Mouse (Mus musculus): ENCODE data around the gene Itpr3.

Itpr3 gene

DNA sequence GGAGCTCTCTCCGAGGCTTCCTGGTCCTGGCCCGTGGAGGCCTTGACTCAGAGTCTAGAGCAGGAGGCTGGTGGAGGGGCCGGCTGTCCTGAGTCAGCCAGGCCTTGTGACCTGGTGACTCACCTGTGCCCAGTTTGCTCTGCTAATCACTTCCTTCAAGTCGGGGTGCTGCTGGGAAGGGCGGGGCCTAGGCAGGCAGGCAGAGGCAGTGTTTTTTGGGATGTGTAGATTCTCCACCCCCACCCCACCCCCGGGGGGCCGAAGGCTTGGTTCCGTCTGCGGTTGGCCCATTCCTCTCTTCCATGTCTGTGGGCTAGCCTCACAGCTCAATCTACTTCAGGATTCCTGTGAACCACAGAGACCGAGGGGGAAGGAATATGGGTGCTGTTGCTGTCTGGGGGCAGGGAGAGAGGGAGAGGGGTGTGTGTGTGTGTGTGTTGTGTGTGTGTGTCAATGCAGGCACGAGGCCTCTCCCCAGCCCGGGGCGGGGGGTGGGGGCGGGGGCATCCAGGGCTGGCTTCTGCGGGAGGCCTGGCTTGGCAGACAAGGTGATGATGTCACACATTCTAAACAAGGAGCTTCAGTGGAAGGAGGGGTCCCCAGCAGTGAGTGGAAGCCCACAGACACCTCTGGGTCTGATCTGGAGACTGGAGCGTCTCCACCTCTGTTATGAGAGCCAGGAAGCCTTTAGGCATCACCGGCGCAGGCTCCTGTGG is 18.6 kb upstream of the Itpr3 start:
- DNase-seq (ENCODE audit: low spot score), result no peak

DNA sequence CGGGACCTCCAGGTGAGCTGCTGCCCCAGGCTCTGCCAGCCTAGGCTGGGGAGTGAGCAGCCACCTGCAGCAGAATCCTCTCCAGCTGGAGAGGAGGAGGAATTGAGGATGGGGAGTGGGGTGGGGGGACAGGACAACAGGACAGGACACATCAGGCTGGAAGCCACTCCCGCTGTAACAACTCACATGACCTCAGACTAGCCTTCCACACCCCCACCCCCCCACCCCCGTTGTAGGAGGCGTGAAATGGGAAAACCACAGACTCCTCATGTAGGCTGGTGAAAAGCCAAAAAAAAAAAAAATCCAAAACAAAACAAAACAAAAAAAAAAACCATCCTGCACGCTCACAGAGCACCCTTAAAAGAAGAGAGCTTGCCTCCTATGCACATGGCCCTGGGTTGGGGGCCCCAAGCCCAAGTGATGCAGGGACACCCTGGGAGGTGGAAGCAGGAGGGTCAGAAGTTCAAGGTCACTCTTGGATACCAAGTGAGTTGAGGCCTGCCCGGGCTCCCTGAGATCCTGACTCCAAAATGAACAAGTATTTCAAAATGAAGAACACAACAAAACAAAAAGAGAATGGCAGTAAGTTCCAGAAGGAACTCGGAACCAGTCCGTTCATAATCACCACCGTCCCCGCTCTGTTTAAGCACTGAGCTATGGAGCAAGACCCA is 17.5 kb upstream of the Itpr3 start:
- DNase-seq (ENCODE audit: low spot score), result no peak

DNA sequence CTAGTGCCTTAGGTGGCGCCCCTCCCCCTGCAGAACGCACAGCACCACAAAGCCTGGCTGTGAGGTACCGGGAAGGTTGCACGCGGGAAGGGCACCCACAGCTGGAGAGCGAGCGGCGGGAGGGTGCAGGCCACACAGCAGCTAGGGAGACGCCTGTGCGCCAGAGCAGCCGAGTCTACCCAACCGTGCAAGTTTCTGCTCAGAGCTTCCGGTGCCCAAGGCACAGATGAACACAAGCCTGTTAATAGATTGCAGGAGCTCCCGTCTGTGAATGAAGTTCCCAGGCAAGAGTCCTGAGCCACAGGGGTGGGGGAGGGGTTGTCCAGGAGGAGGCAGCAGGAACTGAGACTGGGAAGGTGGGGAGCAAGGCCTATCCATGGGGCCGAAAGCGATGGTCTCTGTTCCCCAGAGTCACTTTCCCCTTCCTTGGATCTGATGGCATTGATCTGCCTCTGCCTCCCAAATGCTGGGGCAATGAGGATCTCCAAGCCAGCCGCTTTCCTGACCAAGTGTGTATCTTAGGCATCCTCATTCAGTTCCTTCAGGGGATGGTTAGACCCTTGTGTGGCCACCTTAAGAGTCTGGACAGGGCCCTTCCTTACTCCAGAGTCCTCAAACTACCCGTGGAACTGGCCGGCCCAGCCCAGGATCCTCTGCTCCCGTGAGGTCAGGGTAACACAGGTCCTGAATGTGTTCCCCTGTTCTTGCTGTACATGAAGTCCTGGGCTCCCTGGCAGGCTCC is 16.6 kb upstream of the Itpr3 start:
- no peak for DNase-seq (ENCODE audit: low spot score)

DNA sequence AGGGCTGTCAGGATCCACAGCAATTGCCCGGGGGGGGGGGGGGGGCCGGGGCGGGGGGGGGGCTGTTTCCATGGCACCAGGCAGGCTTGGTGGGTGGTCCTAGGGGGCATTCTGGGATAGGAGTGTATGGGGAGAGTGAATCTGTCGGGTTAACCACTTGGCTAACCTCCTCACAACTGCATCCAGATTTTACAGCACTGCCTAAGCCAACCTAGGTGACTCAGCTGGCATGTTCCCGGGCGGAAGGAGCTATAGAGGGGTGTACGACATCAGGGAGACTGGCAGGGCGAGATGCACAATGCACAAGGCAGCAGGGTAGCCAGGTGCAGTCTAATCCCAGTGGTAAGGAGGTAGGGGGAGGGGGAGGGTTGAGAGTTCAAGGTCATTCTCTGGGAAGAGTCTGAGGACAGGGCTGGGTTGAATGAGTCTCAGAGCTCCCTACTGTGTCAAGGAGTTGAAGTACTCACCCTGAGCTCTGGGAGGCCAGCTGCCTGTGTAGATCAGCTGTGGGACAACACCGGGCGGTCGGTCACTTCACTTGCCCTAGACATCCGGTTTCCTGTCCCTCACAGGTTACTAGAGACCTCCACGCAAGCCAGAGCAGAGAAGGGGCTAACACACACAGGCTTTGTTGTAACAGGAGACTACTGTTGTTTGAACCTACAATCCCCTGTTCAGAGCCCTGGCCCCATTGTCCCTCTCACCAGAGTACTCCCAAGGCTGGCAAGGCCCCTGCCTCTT is 15.9 kb upstream of the Itpr3 start:
- DNase-seq (ENCODE audit: low spot score), result no peak

DNA sequence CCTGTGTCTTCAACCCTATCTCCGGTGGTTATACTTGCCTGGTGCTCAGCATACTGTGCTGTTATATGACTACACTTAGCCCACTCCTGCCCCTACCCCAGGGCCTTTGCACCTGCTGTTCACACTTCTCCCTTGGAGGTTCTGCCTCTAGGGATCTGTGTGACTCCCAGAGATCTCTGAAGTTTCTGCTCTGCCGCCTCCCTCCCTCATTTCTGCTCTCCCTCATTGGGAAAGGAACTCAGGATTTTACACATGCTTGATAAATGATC is 15.4 kb upstream of the Itpr3 start:
- no peak for DNase-seq (ENCODE audit: low spot score)

DNA sequence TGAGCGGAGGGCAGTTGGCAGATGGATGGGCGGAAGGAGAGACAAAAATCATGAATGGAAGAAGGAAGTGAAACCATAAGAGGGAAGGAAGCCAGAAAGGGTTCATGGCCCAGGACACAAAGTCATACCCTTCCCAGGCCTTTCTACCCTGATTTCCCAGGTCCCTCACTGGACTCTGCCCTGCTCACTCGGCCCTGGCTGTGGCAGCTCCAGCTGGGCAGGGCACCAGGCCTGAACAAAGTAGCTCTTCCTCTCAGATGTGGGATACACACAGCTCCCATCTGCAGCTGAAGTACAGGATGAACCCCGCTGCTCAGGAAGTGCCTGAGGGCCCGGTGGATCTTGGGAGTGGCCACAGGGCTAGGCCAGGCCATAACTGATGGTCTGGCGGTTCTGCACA is 14.3 kb upstream of the Itpr3 start:
- DNase-seq (ENCODE audit: low spot score), result no peak

DNA sequence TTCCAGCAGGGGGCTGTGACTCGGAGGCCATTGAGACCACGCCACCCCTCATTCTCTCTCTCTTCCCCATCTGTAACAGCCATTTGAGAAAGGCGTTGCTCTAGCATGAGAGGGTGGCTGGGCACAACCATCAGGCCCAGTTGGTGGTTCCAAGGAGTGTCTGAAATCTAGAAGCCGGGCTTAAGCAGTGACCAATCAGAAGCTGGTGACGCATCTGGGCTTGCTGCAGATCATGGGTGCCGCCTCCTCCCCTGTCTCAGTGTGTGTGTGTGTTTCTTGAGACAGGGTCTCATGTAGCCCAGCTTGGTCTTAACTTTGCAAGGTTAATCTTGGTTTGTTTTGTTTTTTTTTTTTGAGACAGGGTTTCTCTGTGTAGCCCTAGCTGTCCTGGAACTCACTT is 11.9 kb upstream of the Itpr3 start:
- no peak for DNase-seq (ENCODE audit: low spot score)

DNA sequence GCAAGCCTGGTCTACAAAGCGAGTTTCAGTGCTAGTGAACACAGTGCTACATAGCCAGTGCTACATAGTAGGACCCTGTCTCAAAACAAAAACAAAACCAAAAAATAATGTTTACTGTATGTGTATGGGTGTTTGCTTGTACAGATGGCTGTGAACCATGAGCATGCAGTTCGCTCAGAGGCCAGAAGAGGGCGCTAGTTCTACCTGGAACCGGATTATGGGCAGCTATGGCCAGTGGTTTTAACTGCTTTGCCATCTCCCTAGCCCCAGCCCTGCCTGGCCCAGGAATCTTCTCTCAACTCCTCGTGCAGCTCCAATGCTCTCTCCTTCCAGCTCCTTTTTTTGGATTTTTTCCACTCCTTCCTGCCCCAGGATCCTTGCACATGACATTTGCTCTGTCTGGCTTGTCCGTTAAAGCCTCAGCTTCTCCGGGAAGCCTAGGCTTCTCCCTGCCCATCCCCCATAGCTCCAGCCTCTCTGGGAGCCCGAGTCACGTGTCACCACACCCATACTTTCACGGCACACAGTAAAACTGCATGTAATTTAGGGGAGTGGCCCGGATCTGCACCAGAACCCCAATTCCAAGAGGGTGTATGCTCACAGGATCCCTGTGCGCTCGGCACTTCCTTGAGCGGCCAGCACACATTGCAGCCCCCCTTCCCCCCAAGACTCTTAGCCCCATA is 9.2 kb upstream of the Itpr3 start:
- no peak for DNase-seq (ENCODE audit: low spot score)

DNA sequence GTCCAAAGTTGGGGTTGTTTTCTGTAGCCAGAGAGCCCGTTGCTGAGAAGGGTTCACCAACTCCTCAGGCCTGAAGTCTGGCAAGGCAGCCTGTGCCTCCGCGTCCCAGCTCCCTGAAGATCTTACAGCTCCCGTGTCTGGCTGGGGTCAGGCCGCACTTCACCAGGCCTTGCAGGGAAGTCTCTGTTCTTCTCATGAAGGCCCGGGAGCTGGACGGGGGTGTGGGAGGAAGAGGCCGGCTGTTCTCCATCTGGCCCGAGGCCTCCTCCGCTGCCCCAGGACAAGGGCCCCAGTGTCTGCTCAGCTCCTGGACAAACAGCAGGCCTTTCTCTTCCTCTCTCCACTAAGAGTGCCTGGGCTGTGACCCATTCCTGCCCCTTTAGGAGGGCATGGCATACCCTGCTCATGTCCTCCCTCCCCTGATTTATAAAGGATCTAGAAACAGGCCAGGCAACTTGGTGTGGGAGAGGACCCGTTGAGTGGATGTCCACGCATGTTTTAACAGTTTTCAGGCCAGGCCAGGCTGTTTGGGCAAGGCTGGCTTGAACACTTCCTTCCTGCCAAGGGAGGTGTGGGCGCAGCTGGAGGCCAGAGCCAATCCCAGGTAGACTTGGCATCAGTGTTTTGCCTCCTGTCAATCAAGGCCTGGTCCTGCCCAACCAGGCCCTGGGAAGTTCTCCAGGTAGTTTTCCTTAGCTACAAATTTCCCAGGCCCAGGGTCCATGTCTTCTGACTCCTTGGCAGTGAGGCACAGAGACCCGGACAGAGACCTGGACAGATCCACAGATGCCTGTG is 8.5 kb upstream of the Itpr3 start:
- DNase-seq (ENCODE audit: low spot score), result no peak

DNA sequence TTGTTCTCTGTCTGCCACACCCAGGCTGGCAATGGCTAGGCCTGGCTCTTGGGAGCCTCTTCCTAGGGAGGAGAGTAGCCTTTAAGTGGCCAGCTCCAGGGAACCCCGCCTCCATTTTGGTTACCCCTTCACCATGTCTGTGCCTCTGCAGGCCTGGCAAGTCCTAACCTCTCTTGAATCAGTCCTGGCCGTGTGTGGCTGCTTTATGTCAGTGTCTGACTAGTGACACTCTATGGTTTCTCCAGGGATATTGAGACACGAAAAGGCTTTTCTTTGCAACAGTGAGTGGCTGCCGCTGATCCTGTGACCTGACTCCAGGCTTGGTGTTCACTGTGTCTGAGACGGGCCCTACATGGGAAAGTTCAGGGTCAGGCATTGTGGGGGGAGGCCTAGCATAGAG is 6.3 kb upstream of the Itpr3 start:
- DNase-seq (ENCODE audit: low spot score), result no peak

DNA sequence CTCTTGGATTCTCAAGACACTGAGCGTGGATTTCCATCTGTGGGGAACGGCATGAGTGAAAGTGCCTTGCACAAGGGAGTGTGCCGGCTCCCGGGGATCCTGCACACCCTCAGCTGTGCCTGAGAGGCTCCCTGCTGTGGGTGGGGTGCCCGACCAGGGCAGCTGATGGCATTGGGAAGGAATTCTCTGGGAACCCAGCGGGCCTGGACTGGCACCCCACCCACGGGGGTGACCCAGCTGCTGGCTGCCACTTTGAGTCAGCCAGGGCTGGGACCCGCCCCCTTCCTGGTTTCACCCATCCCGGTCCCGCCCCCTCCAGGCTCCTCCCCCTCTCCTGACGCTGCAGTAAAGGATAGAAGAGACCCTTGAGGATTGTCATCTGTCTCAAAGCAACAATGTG is 5.6 kb upstream of the Itpr3 start:
- no peak for DNase-seq (ENCODE audit: low spot score)

DNA sequence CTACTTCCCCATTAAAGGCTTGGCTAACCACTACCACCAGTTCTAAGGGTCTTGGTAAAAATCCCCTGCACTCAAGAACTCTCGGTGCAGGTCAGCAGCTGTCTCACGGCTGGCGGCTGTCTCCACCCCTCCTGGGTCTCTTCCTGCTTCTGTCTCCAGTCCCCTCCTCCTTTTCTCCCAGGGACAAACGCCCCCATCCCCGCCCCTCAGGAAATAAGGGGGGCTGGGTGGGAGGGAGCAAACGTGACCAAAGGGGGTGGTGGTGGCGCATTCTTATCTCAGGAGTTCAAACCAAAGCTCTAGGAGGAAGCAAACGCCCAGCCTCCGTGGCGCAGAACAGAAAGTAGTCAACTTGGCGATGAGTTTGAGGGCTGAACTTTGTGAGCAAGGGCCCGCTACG is 934 bp upstream of the Itpr3 start:
- DNase-seq (ENCODE audit: low spot score), result peak; percentile 60

DNA sequence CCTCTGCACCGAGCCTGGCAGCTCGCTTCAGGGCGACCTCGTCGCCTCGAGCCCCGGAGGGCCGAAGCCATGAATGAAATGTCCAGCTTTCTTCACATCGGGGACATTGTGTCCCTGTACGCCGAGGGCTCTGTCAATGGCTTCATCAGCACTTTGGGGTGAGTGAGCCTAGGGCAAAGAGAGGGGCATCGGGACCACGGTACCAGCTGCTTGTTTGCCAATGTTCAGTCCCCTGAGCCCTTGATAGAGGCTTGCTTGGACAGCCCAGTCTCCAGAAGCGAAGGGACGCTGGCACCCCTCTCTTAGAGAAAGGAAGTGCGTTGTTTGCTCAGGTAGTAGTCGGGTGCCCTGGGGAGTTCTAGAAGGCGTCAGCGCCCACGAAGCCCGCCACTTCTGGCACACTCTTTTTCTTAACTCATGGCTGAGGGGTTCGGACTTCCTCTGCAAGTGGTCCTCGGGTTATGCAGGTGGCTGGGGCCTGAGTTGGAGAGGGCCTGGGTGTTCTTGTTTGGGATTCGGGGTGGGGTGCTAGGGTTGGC is 482 bp downstream of the Itpr3 start:
- DNase-seq (ENCODE audit: low spot score), result no peak

DNA sequence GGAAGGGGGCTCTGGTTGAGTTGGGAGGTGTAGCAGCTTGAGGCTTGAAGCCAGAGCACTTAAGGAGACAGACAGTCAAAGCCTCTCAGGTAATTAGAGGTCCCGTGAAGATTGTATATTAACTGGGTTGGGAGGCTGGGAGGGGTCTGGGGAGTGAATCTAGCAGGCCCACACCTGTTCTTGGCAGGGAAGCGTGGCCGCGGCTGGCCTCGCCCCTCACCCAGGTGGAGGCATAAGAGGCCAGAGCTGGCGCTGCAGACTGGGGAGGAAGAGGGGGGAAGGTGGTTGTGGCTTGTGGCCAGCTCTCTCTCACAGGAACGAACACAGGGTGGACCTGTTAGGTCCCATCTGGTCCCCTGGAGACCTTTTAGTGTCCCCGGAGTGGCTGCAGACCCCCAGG is 3.6 kb downstream of the Itpr3 start:
- no peak for DNase-seq (ENCODE audit: low spot score)

DNA sequence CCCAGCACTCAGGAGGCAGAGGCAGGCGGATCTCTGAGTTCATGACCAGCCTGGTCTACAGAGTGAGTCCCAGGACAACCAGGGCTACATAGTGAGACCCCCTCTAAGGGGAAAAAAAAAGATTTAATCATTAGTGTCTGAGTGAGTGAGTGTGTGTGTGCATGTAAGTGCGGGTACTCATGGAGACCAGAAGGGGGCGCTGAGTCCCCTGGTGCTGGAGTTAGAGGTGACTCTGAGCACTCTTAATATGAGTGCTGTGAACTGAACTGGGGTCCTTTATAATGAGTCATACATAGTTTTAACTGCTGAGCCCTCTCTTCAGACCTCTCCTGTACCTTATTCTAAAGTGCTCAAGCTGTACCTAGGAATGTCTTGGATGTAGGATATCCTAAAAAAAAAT is 4.6 kb downstream of the Itpr3 start:
- DNase-seq (ENCODE audit: low spot score), result no peak

DNA sequence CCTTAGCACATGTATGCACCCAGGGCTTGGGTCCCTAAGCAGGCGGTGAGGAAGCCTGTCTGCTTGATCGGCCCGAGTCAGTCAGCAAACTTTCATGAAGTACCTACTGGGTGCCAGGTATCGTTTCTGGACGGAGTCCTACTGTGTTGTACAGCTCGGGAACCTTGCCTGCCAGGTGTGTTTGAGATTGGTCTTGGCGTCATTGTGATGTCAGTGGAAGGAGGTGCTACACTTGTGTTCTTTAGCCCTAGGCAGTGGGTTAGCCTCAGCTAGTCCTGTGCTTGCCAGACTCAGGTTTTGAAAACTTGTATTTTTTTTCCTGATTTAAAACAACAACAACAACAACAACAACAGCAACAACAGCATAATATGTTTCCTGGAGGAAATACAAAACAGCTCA is 5.6 kb downstream of the Itpr3 start:
- DNase-seq (ENCODE audit: low spot score), result no peak

DNA sequence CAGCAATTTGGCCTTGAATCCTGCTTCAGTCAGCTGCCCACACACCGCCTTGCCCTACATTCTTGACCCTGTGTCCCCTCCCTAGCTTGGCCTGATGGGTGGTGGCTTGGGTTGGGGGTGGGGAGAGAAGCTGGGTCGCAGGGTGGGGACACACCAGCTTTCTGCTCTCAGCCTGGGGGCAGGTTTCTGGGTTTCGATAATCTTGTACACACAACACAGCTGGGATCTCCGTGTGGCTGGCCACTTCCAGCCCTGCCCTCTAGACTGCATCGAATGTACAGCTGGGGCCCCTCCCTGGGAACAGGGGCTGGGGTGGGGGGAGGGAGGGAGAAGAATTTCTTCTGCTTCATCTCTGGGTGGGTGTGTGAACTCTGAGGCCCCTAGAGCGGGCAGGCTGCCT is 6.6 kb downstream of the Itpr3 start:
- no peak for DNase-seq (ENCODE audit: low spot score)

DNA sequence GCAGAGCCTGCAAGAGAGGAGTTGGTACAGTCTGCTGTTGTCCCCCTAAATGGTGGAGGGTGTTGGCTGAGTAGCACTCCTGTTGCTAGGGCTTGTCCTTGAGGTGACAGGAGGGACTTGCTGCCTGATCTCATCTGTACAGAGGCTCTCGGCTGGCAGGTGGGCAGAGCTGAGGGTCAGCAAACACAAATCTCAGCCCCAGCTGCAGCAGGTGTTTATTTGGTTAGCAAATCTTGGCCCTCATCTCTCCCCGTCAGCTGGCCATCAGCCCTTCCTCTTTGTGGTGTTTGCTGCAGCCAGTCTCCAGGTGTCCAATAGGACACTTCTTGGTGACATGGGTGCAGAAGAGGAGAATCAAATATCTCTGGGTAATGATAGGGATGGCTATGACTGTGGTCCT is 7.1 kb downstream of the Itpr3 start:
- DNase-seq (ENCODE audit: low spot score), result no peak

DNA sequence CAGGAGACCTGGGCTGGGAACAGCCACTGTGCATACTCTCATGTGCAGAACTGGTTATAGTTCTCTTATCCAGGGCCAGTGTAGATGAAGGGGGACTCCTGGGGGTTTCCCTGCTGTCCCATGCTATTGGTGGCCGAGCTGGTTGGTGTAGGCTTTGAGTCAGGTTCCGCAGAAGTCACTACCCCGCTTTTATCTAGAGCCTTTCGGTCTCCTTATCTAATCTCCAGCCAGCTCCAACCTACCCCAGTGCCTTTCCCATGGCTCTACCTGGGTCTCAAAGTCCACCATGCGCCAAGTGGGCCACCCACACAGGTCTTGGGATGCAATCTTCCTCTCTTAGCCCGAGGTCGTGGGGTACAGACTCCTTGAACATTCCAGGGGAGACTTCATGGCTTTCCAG is 9.0 kb downstream of the Itpr3 start:
- no peak for DNase-seq (ENCODE audit: low spot score)

DNA sequence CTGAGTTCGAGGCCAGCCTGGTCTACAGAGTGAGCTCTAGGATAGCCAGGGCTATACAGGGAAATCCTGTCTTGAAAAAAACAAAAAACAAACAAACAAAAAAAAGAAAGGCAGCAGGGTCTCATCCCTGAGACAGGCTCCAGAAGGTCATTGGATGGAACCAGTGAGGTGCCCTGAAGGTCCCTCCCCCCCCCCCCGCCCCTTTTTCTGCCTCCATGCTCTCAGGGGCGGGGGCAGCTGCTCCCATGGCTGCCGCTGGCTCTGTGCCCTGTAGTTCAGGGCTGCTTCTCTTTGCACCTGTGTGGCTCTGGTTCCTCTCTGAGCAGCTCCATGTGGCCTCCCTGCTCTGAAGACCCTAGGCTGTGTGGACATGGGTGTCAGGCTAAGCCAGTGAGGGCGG is 12.0 kb downstream of the Itpr3 start:
- DNase-seq (ENCODE audit: low spot score), result no peak

DNA sequence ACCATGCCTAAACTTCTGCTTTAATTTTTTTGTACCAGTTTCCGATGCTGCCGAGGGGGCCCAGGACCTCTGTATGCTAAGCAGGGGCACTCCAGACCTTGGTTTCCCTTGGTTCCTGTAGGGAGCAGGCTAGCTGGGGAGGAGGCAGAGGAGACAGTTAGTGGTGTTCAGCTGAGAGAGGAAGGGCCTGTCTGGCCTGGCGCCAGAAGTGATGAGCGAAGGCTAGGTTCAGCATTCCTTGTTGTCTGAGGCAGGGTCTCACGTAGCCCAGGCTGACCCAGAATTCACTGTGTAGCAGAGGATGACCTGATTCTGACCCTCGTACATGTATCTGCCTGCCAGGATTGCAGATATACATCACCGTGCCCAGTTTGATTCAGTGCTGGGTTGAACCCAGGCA is 13.8 kb downstream of the Itpr3 start:
- no peak for DNase-seq (ENCODE audit: low spot score)

Measured in ovary, postnatal 36 days (tissue).